Mouse (Mus musculus): ENCODE results near the gene Cd72.
A peak's percentile ranks its signal among the peaks of the same experiment; 100 is the strongest.

DNA sequence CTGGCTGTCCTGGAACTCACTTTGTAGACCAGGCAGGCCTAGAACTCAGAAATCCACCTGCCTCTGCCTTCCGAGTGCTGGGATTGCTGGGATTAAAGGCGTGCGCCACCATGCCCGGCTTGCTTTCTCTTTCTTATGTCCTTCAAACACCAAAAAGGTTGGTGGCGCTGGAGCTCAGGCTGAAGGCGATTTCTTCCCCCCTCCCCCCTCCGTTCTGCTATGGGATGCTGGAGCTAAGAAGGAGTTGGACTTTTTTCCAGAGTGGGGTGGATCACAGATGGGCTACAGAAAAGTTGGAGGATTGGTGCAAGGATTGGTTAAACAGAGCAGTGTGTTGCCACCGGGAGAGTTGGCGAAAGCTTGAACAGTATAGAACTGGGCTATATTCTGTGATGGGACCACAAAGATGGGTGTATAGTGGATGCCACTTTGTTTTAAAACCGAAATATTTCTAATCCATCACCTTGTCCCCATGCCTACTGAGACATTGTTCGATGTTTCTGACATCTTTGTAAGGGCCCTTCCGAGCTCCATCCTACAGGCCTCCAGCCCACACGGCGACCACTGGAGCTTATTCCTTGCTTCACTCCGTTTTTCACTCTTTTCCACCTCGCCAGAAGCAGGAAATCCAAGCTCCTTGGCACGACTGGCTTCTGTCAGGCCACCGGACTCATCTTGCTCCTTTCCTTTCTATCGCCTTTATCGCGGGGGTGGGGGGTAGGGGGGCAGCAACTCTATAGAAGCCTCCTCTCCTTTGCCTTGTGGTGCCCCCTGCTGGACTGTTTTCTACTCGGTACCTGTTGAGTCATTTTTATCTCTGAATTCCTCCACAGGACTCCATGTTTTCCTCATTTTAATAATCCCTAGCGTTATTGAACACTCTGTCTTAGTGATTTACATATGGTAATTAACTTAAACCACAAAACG, 24.7 kb upstream of the Cd72 start:
- peak; percentile 16 for TF ChIP-seq CTCF (IDR thresholded peaks at IDR 0.05; ENCODE audit: control insufficient read depth, insufficient read depth, insufficient read length)
- no peak for TF ChIP-seq FOSL1 (IDR thresholded peaks at IDR 0.05; ENCODE audit: insufficient read depth, low read length, poor library complexity, severe bottlenecking)
- no peak for TF ChIP-seq MAX (IDR thresholded peaks at IDR 0.05)
- TF ChIP-seq CEBPB (IDR thresholded peaks at IDR 0.05; ENCODE audit: low read depth), result no peak
- no peak for TF ChIP-seq USF1 (IDR thresholded peaks at IDR 0.05; ENCODE audit: low read depth)
- no peak for TF ChIP-seq MYOD1 (IDR thresholded peaks at IDR 0.05; ENCODE audit: control insufficient read depth, insufficient read length, low read depth)
